Mouse (Mus musculus) liver, embryonic 16.5 days (tissue): ENCODE data around the gene Gm8909. TPM values are rescaled to one million over a fixed set of nuclear protein-coding genes. Genes with fewer than 3 reads are reported as not detected.
A peak's percentile ranks its signal among the peaks of the same experiment; 100 is the strongest.

ENCODE experiments used
- ATAC-seq: fragments of 200-750 bp; cut with Nextera tagmentation; 2 replicates; pipeline ENCODE4 v1.8.0; 2017; ENCODE audit warnings: low read depth, mild to moderate bottlenecking, moderate number of reproducible peaks, moderate library complexity
- H3K27ac ChIP-seq: fragments of 300-500 bp; sonication (generic); 2 replicates; pipeline ENCODE4 v1.5.1; 2014; ENCODE audit warnings: mild to moderate bottlenecking, low read length
- H3K27me3 ChIP-seq: fragments of 300-500 bp; sonication (generic); 2 replicates; pipeline ENCODE4 v1.6.1; 2014; ENCODE audit warnings: low read depth, low read length, mixed read lengths; ENCODE audit not compliant: control insufficient read depth, insufficient read depth
- H3K36me3 ChIP-seq: fragments of 300-500 bp; sonication (generic); 2 replicates; pipeline ENCODE4 v1.6.1; 2014; ENCODE audit warnings: mild to moderate bottlenecking; ENCODE audit not compliant: control insufficient read depth, insufficient read depth
- H3K4me1 ChIP-seq: fragments of 300-500 bp; sonication (generic); 2 replicates; pipeline ENCODE4 v1.6.1; 2014; ENCODE audit warnings: low read depth, low read length, mixed read lengths; ENCODE audit not compliant: control insufficient read depth
- H3K4me2 ChIP-seq: fragments of 300-500 bp; sonication (generic); 2 replicates; pipeline ENCODE4 v1.6.1; 2014; ENCODE audit warnings: low read depth, low read length, mixed read lengths
- H3K4me3 ChIP-seq: fragments of 300-500 bp; sonication (generic); 2 replicates; pipeline ENCODE4 v1.5.1; 2014; ENCODE audit warnings: low read depth, mild to moderate bottlenecking, low read length
- H3K9ac ChIP-seq: fragments of 300-500 bp; sonication (generic); 2 replicates; pipeline ENCODE4 v1.6.1; 2014; ENCODE audit warnings: low read depth, low read length
- H3K9me3 ChIP-seq: fragments of 300-500 bp; sonication (generic); replicated peaks from 2 replicates; pipeline ENCODE4 v1.6.1; 2016; ENCODE audit warnings: low read length; ENCODE audit not compliant: control insufficient read depth
- WGBS: fragments of 180-500 bp; shearing (Covaris S2); extraction: QIAGEN DNeasy Blood & Tissue Kit; methylation state at CpG from one replicate; pipeline ENCODE4 v1.1.7; 2014; ENCODE audit not compliant: insufficient replicate concordance; 5-methylcytosine and 5-hydroxymethylcytosine counted together
- polyA plus RNA-seq: library from polyadenylated mRNA; unstranded; fragments of >200 nt; fragmentation: Nextera tagmentation; extraction: Ambion mirVana; gene quantifications from 2 replicates; pipeline ENCODE4 v1.2.1, GENCODE M21; 2015

Gene Gm8909
- not detected in 2 replicates for polyA plus RNA-seq

GRCm38 (mm10) chr17:36168039-36168652 is at the start of gene Gm8909:
Gm8909 (minus strand) TSS chr17:36168537.
- Histone ChIP-seq H3K4me3 (peak within 1 kb of the TSS; percentile 58), H3K36me3 (no peaks in the 10 kb centered on the region), H3K9me3 (no peaks in the 10 kb centered on the region), H3K4me2 (peak within 1 kb of the TSS; percentile 51), H3K27ac (no peak within 1 kb of the TSS), H3K27me3 (peaks cover 47% of the 10 kb centered on the region), H3K4me1 (no peaks in the 10 kb centered on the region), H3K9ac (no peak within 1 kb of the TSS)
- ATAC-seq, result no peak
- 3% methylated on average over 63 of the region's 63 CpGs for WGBS

- H3K27me3 ChIP-seq, result peaks cover 33% of the 10 kb centered on the region
- no peak for ATAC-seq
- H3K36me3 ChIP-seq, result no peaks in the 10 kb centered on the region
- WGBS, result 3% methylated on average over 20 of the region's 20 CpGs
- no peaks in the 10 kb centered on the region for H3K4me1 ChIP-seq
- no peaks in the 10 kb centered on the region for H3K9me3 ChIP-seq
- no peak overlapping the region for H3K9ac ChIP-seq
- no peak overlapping the region for H3K4me3 ChIP-seq
- H3K4me2 ChIP-seq, result no peak overlapping the region
- no peak overlapping the region for H3K27ac ChIP-seq
Measured at GRCm38 (mm10) chr17:36215586-36215985, 47.2 kb upstream of the Gm8909 start.

- Histone ChIP-seq H3K4me2 (no peak overlapping the region), H3K36me3 (no peaks in the 10 kb centered on the region), H3K9ac (no peak overlapping the region), H3K4me3 (no peak overlapping the region), H3K27me3 (peaks cover 22% of the 10 kb centered on the region), H3K4me1 (no peaks in the 10 kb centered on the region), H3K9me3 (no peaks in the 10 kb centered on the region), H3K27ac (no peak overlapping the region)
- no peak for ATAC-seq
Measured at GRCm38 (mm10) chr17:36206846-36207245, 38.5 kb upstream of the Gm8909 start.

- Histone ChIP-seq H3K4me3 (peak overlapping the region; percentile 37), H3K27ac (no peak overlapping the region), H3K9ac (no peak overlapping the region), H3K4me2 (peak overlapping the region; percentile 62), H3K36me3 (no peaks in the 10 kb centered on the region), H3K27me3 (peaks cover 22% of the 10 kb centered on the region), H3K4me1 (no peaks in the 10 kb centered on the region), H3K9me3 (no peaks in the 10 kb centered on the region)
- WGBS, result under 1% methylated on average over 38 of the region's 41 CpGs
- no peak for ATAC-seq
Measured at GRCm38 (mm10) chr17:36205862-36206261, 37.5 kb upstream of the Gm8909 start.

GRCm38 (mm10) chr17:36205456-36205855 is 37.1 kb upstream of the Gm8909 start:
- no peaks in the 10 kb centered on the region for H3K9me3 ChIP-seq
- peak overlapping the region; percentile 37 for H3K4me3 ChIP-seq
- H3K4me1 ChIP-seq, result no peaks in the 10 kb centered on the region
- ATAC-seq, result peak; percentile 27
- peaks cover 22% of the 10 kb centered on the region for H3K27me3 ChIP-seq
- H3K27ac ChIP-seq, result no peak overlapping the region
- H3K36me3 ChIP-seq, result no peaks in the 10 kb centered on the region
- no peak overlapping the region for H3K9ac ChIP-seq
- H3K4me2 ChIP-seq, result peak overlapping the region; percentile 62
- 2% methylated on average over 15 of the region's 15 CpGs for WGBS

GRCm38 (mm10) chr17:36201851-36202250 is 33.5 kb upstream of the Gm8909 start:
- no peak overlapping the region for H3K4me2 ChIP-seq
- H3K27me3 ChIP-seq, result peaks cover 20% of the 10 kb centered on the region
- no peak overlapping the region for H3K9ac ChIP-seq
- no peak for ATAC-seq
- no peak overlapping the region for H3K4me3 ChIP-seq
- 61% methylated on average over 2 of the region's 2 CpGs for WGBS
- H3K36me3 ChIP-seq, result no peaks in the 10 kb centered on the region
- no peak overlapping the region for H3K27ac ChIP-seq
- H3K4me1 ChIP-seq, result no peaks in the 10 kb centered on the region
- no peaks in the 10 kb centered on the region for H3K9me3 ChIP-seq

- 5% methylated on average over 5 of the region's 5 CpGs for WGBS
- Histone ChIP-seq H3K36me3 (no peaks in the 10 kb centered on the region), H3K4me3 (no peak overlapping the region), H3K9me3 (no peaks in the 10 kb centered on the region), H3K27me3 (peaks cover 3% of the 10 kb centered on the region; the same call in 1 of the 2 replicates), H3K27ac (no peak overlapping the region), H3K4me2 (no peak overlapping the region), H3K9ac (no peak overlapping the region), H3K4me1 (no peaks in the 10 kb centered on the region)
- ATAC-seq, result no peak
Measured at GRCm38 (mm10) chr17:36198317-36198716, 30.0 kb upstream of the Gm8909 start.

- 64% methylated on average over 6 of the region's 6 CpGs for WGBS
- ATAC-seq, result no peak
- H3K27ac ChIP-seq, result no peak overlapping the region
- no peaks in the 10 kb centered on the region for H3K4me1 ChIP-seq
- no peak overlapping the region for H3K9ac ChIP-seq
- no peaks in the 10 kb centered on the region for H3K9me3 ChIP-seq
- H3K27me3 ChIP-seq, result peaks cover 4% of the 10 kb centered on the region; the same call in 1 of the 2 replicates
- H3K36me3 ChIP-seq, result no peaks in the 10 kb centered on the region
- H3K4me2 ChIP-seq, result no peak overlapping the region
- no peak overlapping the region for H3K4me3 ChIP-seq
Measured at GRCm38 (mm10) chr17:36194471-36194870, 26.1 kb upstream of the Gm8909 start.

GRCm38 (mm10) chr17:36193546-36194141 is 25.3 kb upstream of the Gm8909 start:
- Histone ChIP-seq H3K4me2 (no peak overlapping the region), H3K9me3 (no peaks in the 10 kb centered on the region), H3K27ac (no peak overlapping the region), H3K4me1 (no peaks in the 10 kb centered on the region), H3K27me3 (peaks cover 5% of the 10 kb centered on the region), H3K36me3 (no peaks in the 10 kb centered on the region), H3K4me3 (no peak overlapping the region), H3K9ac (no peak overlapping the region)
- ATAC-seq, result no peak
- WGBS, result 21% methylated on average over 8 of the region's 8 CpGs
